Mouse (Mus musculus) lung, embryonic 15.5 days (tissue): ENCODE data around the gene Gm49776. TPM values are rescaled to one million over a fixed set of nuclear protein-coding genes. Genes with fewer than 3 reads are reported as not detected.

Experiments
- ATAC-seq: fragments of 200-750 bp; cut with Nextera tagmentation; 2 replicates; pipeline ENCODE4 v1.8.0; 2017; ENCODE audit warnings: moderate number of reproducible peaks, borderline replicate concordance; ENCODE audit not compliant: low FRiP score, low TSS enrichment; ENCODE audit errors: extremely low read depth
- H3K27ac ChIP-seq: fragments of 300-500 bp; sonication (generic); 2 replicates; pipeline ENCODE4 v1.5.1; 2015; ENCODE audit warnings: moderate library complexity, mild to moderate bottlenecking, inconsistent platforms
- H3K27me3 ChIP-seq: fragments of 300-500 bp; sonication (generic); 2 replicates; pipeline ENCODE4 v1.6.1; 2015; ENCODE audit warnings: inconsistent platforms
- H3K36me3 ChIP-seq: fragments of 300-500 bp; sonication (generic); 2 replicates; pipeline ENCODE4 v1.6.1; 2015; ENCODE audit warnings: inconsistent platforms
- H3K4me1 ChIP-seq: fragments of 300-500 bp; sonication (generic); 2 replicates; pipeline ENCODE4 v1.6.1; 2015; ENCODE audit warnings: inconsistent platforms
- H3K4me2 ChIP-seq: fragments of 300-500 bp; sonication (generic); 2 replicates; pipeline ENCODE4 v1.6.1; 2015; ENCODE audit warnings: inconsistent platforms, mild to moderate bottlenecking, moderate library complexity
- H3K4me3 ChIP-seq: fragments of 300-500 bp; sonication (generic); 2 replicates; pipeline ENCODE4 v1.5.1; 2015; ENCODE audit warnings: mild to moderate bottlenecking, inconsistent platforms
- H3K9ac ChIP-seq: fragments of 300-500 bp; sonication (generic); 2 replicates; pipeline ENCODE4 v1.6.1; 2015; ENCODE audit warnings: inconsistent platforms
- H3K9me3 ChIP-seq: fragments of 300-500 bp; sonication (generic); 2 replicates; pipeline ENCODE4 v1.6.1; 2016; ENCODE audit warnings: inconsistent platforms
- WGBS: fragments of 180-500 bp; shearing (Covaris S2); methylation state at CpG from one replicate; pipeline ENCODE4 v1.1.7; 2015; 5-methylcytosine and 5-hydroxymethylcytosine counted together
- polyA plus RNA-seq: library from polyadenylated mRNA; unstranded; fragments of >200 nt; fragmentation: Nextera tagmentation; extraction: Ambion mirVana; gene quantifications from 2 replicates; pipeline ENCODE4 v1.2.1, GENCODE M21; 2015

Gene Gm49776
- polyA plus RNA-seq, 1 experiment from 2014 or later, result 2.4 TPM

- whole genome bisulfite sequencing, result 1% methylated on average over 27 of the region's 27 CpGs
- H3K4me1 ChIP-seq, result peaks cover 32% of the 10 kb centered on the region
- H3K36me3 ChIP-seq, result peaks cover 61% of the 10 kb centered on the region
- H3K27ac ChIP-seq, result peak overlapping the region; percentile 93
- peak overlapping the region; percentile 95 for H3K4me3 ChIP-seq
- peak overlapping the region; percentile 94 for H3K9ac ChIP-seq
- no peaks in the 10 kb centered on the region for H3K27me3 ChIP-seq
- H3K9me3 ChIP-seq, result no peaks in the 10 kb centered on the region
- H3K4me2 ChIP-seq, result peak overlapping the region; percentile 85
- no peak; the same call in 1 of the 2 replicates for ATAC-seq
These were observed 8.7 kb downstream of the Gm49776 start for GRCm38 (mm10) chr16:18249364-18249967.

GRCm38 (mm10) chr16:18248433-18249363, 9.4 kb downstream of the Gm49776 start, which contains the start of the genes Trmt2a and Ranbp1:
Trmt2a (plus strand) TSS chr16:18248679.
Ranbp1 (minus strand) TSS chr16:18248732.
- H3K27ac ChIP-seq, result peak within 1 kb of the TSS; percentile 93
- H3K9ac ChIP-seq, result peak within 1 kb of the TSS; percentile 94
- H3K27me3 ChIP-seq, result no peaks in the 10 kb centered on the region
- H3K4me2 ChIP-seq, result peak within 1 kb of the TSS; percentile 85
- peaks cover 32% of the 10 kb centered on the region for H3K4me1 ChIP-seq
- under 1% methylated on average over 98 of the region's 102 CpGs for WGBS
- ATAC-seq, result peak; percentile 96
- H3K36me3 ChIP-seq, result peaks cover 60% of the 10 kb centered on the region
- peak within 1 kb of the TSS; percentile 95 for H3K4me3 ChIP-seq
- H3K9me3 ChIP-seq, result no peaks in the 10 kb centered on the region

DNA sequence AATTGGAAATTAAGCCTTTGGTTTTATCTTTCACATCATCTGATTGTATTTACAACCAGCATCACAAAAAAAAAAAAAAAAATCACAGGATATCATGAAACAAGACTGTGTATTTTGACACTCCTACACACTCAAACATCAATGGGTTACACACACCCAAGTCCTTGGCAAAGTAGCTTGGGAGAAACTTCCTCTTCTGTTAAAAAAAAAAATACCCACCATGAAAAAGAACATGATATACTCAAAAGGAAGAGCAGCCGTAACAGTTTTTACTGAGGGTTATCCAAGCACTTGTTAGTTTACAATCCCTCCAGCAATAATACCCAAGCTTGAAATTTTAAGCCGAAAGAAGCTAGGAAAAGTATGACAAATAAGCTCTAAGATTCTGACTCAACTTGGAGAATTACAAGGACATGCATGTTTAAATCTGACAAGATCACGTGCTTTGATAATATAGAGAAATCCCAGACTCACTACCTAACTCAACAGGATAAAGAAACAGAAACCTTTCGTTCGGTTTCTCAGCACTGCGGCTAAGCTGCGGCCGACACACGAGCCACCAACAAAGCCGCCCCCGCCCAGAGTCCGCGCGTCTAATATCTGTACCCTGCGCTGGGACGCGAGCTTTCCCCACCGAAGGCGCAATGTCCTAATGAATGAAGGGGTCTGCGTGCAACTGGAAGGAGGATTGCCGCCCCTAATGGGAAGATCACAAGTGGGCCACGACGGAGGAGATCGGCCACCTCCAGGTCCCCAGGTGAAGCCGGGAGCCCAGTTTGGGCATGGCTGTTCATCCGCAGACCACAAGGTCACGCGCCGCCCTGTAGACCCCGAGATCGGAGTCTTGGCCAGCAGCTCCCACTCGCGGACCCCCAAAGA, 10.4 kb downstream of the Gm49776 start:
- Histone ChIP-seq H3K4me3 (peak overlapping the region; percentile 95), H3K9ac (peak overlapping the region; percentile 94), H3K27ac (peak overlapping the region; percentile 93), H3K4me1 (peaks cover 32% of the 10 kb centered on the region), H3K9me3 (no peaks in the 10 kb centered on the region), H3K36me3 (peaks cover 60% of the 10 kb centered on the region), H3K27me3 (no peaks in the 10 kb centered on the region), H3K4me2 (peak overlapping the region; percentile 85)
- under 1% methylated on average over 33 of the region's 33 CpGs for WGBS
- ATAC-seq, result no peak

DNA sequence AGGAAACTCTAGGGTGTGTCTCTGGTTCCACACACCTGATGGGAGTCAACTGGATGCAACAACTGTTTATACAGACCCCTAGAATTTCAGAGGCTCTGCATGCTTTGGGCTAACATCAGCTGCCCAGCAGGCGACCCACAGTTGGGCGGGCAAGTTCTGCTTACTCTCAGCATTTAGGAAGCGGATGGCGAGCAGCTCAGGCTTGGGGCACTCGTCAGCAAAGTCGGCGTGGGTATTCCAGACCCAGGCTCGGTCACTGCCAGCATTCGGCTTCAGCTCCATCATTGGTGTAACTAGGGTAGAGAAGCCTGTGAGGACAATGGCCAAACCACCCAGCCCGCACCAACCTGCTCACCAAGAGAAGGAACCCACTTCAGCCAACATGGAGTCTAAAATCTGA, 16.5 kb downstream of the Gm49776 start:
- H3K9ac ChIP-seq, result no peak overlapping the region
- no peaks in the 10 kb centered on the region for H3K27me3 ChIP-seq
- no peak overlapping the region for H3K27ac ChIP-seq
- H3K4me2 ChIP-seq, result no peak overlapping the region
- peaks cover 85% of the 10 kb centered on the region for H3K36me3 ChIP-seq
- H3K4me1 ChIP-seq, result peaks cover 5% of the 10 kb centered on the region
- ATAC-seq, result no peak
- WGBS, result 87% methylated on average over 10 of the region's 10 CpGs
- H3K4me3 ChIP-seq, result no peak overlapping the region
- no peaks in the 10 kb centered on the region for H3K9me3 ChIP-seq

- ATAC-seq, result no peak
- Histone ChIP-seq H3K36me3 (peaks cover 39% of the 10 kb centered on the region), H3K9ac (no peak overlapping the region), H3K4me1 (peaks cover 23% of the 10 kb centered on the region), H3K4me3 (no peak overlapping the region), H3K27ac (peak overlapping the region; percentile 90; the same call in 1 of the 2 replicates), H3K27me3 (no peaks in the 10 kb centered on the region), H3K4me2 (no peak overlapping the region), H3K9me3 (no peaks in the 10 kb centered on the region)
- WGBS, result 67% methylated on average over 7 of the region's 7 CpGs
These were observed 21.2 kb downstream of the Gm49776 start for GRCm38 (mm10) chr16:18236676-18237501.

DNA sequence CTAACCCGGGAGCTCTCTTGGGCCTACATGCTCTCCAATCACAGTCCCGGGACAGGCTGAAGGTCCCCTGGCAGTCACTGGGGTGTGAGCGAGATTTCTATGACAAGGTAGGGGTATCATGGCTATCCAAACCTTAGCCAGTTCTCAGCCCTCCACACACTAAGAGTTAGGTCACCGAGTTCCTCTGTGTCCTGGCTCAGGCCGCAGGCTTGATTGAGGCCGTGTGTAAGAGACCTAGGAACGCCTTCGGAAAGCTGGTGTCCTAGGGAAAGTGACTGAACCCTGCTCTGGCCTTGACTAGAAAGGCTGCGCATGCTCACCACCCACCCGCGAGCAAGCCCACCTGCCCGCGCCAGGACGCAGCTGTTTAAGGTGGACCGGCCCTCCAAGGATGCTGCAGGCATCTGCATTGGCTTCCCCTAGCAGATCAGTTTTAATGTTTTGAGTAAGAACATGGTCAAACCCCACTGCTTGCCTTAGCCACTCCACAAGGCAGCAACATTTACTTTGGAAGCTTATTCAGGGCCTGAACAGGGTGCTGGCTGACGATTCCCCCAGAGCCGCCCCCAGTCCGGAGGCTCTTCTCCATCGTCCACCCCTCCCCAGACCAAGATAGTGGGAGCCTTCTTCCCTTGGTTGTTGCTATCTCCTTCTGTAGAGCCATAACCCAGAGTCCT, 22.6 kb downstream of the Gm49776 start:
- no peaks in the 10 kb centered on the region for H3K27me3 ChIP-seq
- H3K36me3 ChIP-seq, result peaks cover 25% of the 10 kb centered on the region
- WGBS, result 3% methylated on average over 19 of the region's 19 CpGs
- peaks cover 26% of the 10 kb centered on the region for H3K4me1 ChIP-seq
- H3K4me3 ChIP-seq, result peak overlapping the region; percentile 70
- no peaks in the 10 kb centered on the region for H3K9me3 ChIP-seq
- ATAC-seq, result peak; percentile 56; the same call in 1 of the 2 replicates
- H3K9ac ChIP-seq, result peak overlapping the region; percentile 74
- H3K27ac ChIP-seq, result peak overlapping the region; percentile 90
- H3K4me2 ChIP-seq, result peak overlapping the region; percentile 81

- Histone ChIP-seq H3K4me2 (peak within 1 kb of the TSS; percentile 81), H3K4me3 (peak within 1 kb of the TSS; percentile 70), H3K4me1 (peaks cover 32% of the 10 kb centered on the region), H3K27ac (peak within 1 kb of the TSS; percentile 90), H3K27me3 (no peaks in the 10 kb centered on the region), H3K9me3 (no peaks in the 10 kb centered on the region), H3K36me3 (peaks cover 19% of the 10 kb centered on the region), H3K9ac (peak within 1 kb of the TSS; percentile 74)
- 1% methylated on average over 78 of the region's 79 CpGs for WGBS
- peak; percentile 85 for ATAC-seq
These were observed 23.3 kb downstream of the Gm49776 start, which contains the start of gene Zdhhc8 for GRCm38 (mm10) chr16:18234671-18235388. Zdhhc8 (minus strand) TSS chr16:18235136.

DNA sequence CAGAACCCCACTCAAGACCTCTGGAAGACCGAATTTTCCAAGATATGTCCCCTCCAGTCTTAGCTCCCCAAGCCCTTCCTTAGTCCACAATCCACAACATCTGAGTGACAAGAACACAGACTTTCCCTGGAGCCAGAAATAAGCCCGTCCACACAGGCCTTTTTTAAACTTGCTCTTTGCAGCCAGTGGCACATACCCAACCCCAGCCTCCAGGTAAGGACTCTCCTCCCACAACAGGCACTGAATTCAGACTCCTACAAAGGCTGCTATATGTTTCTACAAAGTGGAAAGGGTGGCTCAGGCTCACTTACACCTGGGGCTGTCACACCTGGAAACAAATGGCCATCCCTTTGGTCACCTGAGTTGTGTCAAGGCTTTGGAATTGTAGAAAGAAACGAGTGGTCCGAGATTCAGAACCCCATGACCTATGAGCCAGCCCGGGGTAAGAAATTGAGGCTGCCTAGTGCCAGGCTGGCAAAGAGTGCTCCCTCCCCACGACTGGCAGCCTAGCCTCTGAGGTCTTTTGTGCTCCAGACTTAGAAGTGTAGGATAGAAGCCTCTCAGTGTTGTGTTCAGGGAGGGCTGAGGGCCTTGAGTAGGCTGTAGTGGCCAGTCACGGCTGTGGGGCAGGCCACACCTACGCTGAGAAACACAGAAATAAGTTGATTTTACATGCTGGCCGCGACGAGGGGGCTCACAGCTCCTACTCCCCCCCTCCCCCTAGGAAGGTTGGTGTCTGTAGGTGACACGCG, 24.0 kb downstream of the Gm49776 start:
- peak overlapping the region; percentile 90 for H3K27ac ChIP-seq
- H3K4me1 ChIP-seq, result peaks cover 37% of the 10 kb centered on the region
- ATAC-seq, result peak; percentile 21
- peak overlapping the region; percentile 81 for H3K4me2 ChIP-seq
- peak overlapping the region; percentile 74 for H3K9ac ChIP-seq
- H3K36me3 ChIP-seq, result peaks cover 13% of the 10 kb centered on the region
- H3K9me3 ChIP-seq, result no peaks in the 10 kb centered on the region
- no peaks in the 10 kb centered on the region for H3K27me3 ChIP-seq
- 14% methylated on average over 13 of the region's 13 CpGs for WGBS
- H3K4me3 ChIP-seq, result peak overlapping the region; percentile 70

- WGBS, result 20% methylated on average over 1 of the region's 1 CpGs
- Histone ChIP-seq H3K27ac (no peak overlapping the region), H3K27me3 (no peaks in the 10 kb centered on the region), H3K36me3 (peaks cover 9% of the 10 kb centered on the region), H3K4me1 (peaks cover 37% of the 10 kb centered on the region), H3K9me3 (no peaks in the 10 kb centered on the region), H3K4me2 (peak overlapping the region; percentile 81), H3K4me3 (0 out of 2 replicates have a peak overlapping the region, but pooled peaks have one; percentile 4), H3K9ac (peak overlapping the region; percentile 74)
- ATAC-seq, result no peak
These were observed 24.7 kb downstream of the Gm49776 start for GRCm38 (mm10) chr16:18233451-18233850.
